Mouse (Mus musculus): Measurements from ENCODE around the gene Lekr1.
"Not testable (repeated sequence)": the region's sequence is repeated elsewhere in the genome, so short reads cannot be mapped to it uniquely, and the experiment has no call there.

Gene Lekr1

GRCm38 (mm10) chr3:65714372-65714771, 48.3 kb downstream of the Lekr1 start:
- ChIA-PET POLR2A (no interaction called here), CTCF (no interaction called here)

- POLR2A ChIA-PET = no interaction called here
- CTCF ChIA-PET = no interaction called here
Observed at GRCm38 (mm10) chr3:65717406-65717805, 51.4 kb downstream of the Lekr1 start.

- POLR2A ChIA-PET = no interaction called here
Observed at GRCm38 (mm10) chr3:65722897-65723296, 56.9 kb downstream of the Lekr1 start.

GRCm38 (mm10) chr3:65723664-65724063, 57.6 kb downstream of the Lekr1 start:
- ChIA-PET CTCF (no interaction called here), POLR2A (no interaction called here)

More at GRCm38 (mm10) chr3:65722897-65723296, 56.9 kb downstream of the Lekr1 start:
- CTCF ChIA-PET = no interaction called here

- POLR2A ChIA-PET = interaction anchor here in 1 of 4 experiments (1.0 to 1.2 kb wide), 2 partner anchors 8 to 86 kb away, joined by 3 to 6 read pairs; no protein-coding TSS in a partner anchor
- CTCF ChIA-PET = no interaction called here
Observed at GRCm38 (mm10) chr3:65737816-65738215, 71.8 kb downstream of the Lekr1 start.

- CTCF ChIA-PET = interaction anchor here in 1 of 4 experiments (0.7 kb wide), 1 partner anchor 639 kb away, joined by 3 read pairs; no protein-coding TSS in a partner anchor
- POLR2A ChIA-PET = interaction anchor here in 1 of 4 experiments (0.8 to 1.2 kb wide), 3 partner anchors 16 to 289 kb away, joined by 3 read pairs; no protein-coding TSS in a partner anchor
Observed at GRCm38 (mm10) chr3:65744936-65745335, 78.9 kb downstream of the Lekr1 start.

GRCm38 (mm10) chr3:65764511-65765508, 98.8 kb downstream of the Lekr1 start:
- CTCF ChIA-PET = no interaction called here
- POLR2A ChIA-PET = no interaction called here

- ChIA-PET CTCF (no interaction called here), POLR2A (no interaction called here)
Observed at GRCm38 (mm10) chr3:65766387-65766786, 100.4 kb downstream of the Lekr1 start.

- CTCF ChIA-PET = no interaction called here
- POLR2A ChIA-PET = no interaction called here
Observed at GRCm38 (mm10) chr3:65767202-65767862, 101.3 kb downstream of the Lekr1 start.

- POLR2A ChIA-PET, CTCF ChIA-PET: not testable (repeated sequence)
Observed at GRCm38 (mm10) chr3:65769666-65770065, 103.6 kb downstream of the Lekr1 start.

- POLR2A ChIA-PET = no interaction called here
- CTCF ChIA-PET = interaction anchor here in 1 of 4 experiments (0.6 kb wide), 1 partner anchor 1535 kb away, joined by 5 read pairs; no protein-coding TSS in a partner anchor
Observed at GRCm38 (mm10) chr3:65773910-65774309, 107.9 kb downstream of the Lekr1 start.

- POLR2A ChIA-PET = interaction anchor here in 1 of 4 experiments (0.5 kb wide), 1 partner anchor 214 kb away, joined by 5 read pairs; no protein-coding TSS in a partner anchor
- CTCF ChIA-PET = no interaction called here
Observed at GRCm38 (mm10) chr3:65775096-65775495, 109.1 kb downstream of the Lekr1 start.

GRCm38 (mm10) chr3:65782246-65782645, 116.2 kb downstream of the Lekr1 start:
- POLR2A ChIA-PET = no interaction called here

GRCm38 (mm10) chr3:65790076-65790685, 124.2 kb downstream of the Lekr1 start:
- POLR2A ChIA-PET = interaction anchor here in 1 of 4 experiments (0.6 kb wide), 1 partner anchor 262 kb away, joined by 4 read pairs; the partner anchor contains the start of gene Tiparp
- CTCF ChIA-PET = no interaction called here

More at GRCm38 (mm10) chr3:65782246-65782645, 116.2 kb downstream of the Lekr1 start:
- CTCF ChIA-PET = interaction anchor here in 1 of 4 experiments (0.5 kb wide), 1 partner anchor 295 kb away, joined by 3 read pairs; no protein-coding TSS in a partner anchor

GRCm38 (mm10) chr3:65793561-65793960, 127.5 kb downstream of the Lekr1 start:
- POLR2A ChIA-PET = interaction anchor here in 1 of 4 experiments (0.6 kb wide), 1 partner anchor 145 kb away, joined by 3 read pairs; no protein-coding TSS in a partner anchor
- CTCF ChIA-PET = no interaction called here

- POLR2A ChIA-PET = no interaction called here
- CTCF ChIA-PET = no interaction called here
Observed at GRCm38 (mm10) chr3:65794711-65795110, 128.7 kb downstream of the Lekr1 start.

- POLR2A ChIA-PET = no interaction called here
- CTCF ChIA-PET = interaction anchor here in 1 of 4 experiments (0.7 kb wide), 1 partner anchor 132 kb away, joined by 3 read pairs; no protein-coding TSS in a partner anchor
Observed at GRCm38 (mm10) chr3:65797345-65798137, 131.5 kb downstream of the Lekr1 start.

GRCm38 (mm10) chr3:65800962-65801361, 134.9 kb downstream of the Lekr1 start:
- POLR2A ChIA-PET = no interaction called here
- CTCF ChIA-PET = no interaction called here

GRCm38 (mm10) chr3:65802185-65802584, 136.2 kb downstream of the Lekr1 start:
- POLR2A ChIA-PET = no interaction called here
- CTCF ChIA-PET = no interaction called here

All from embryonic stem cell, embryonic (primary cell).